Mouse (Mus musculus) bone marrow, adult 2 months (tissue): Measurements from ENCODE around the gene Dguok.

Experiments
- CTCF ChIP-seq: fragments of 200-500 bp; IDR thresholded peaks from 2 replicates; pipeline ENCODE4 v1.5.1; 2011; ENCODE audit warnings: low read length, control low read depth; ENCODE audit not compliant: control insufficient read depth, insufficient read depth
- POLR2A ChIP-seq: fragments of 200-500 bp; IDR thresholded peaks from 2 replicates; pipeline ENCODE4 v1.6.1; 2011; ENCODE audit warnings: low read depth, mild to moderate bottlenecking, control low read depth, low read length, borderline replicate concordance; ENCODE audit not compliant: control insufficient read depth

GRCm38 (mm10) chr6:83496009-83496752, 10.6 kb downstream of the Dguok start:
- TF ChIP-seq CTCF (no peak), POLR2A (no peak)
